Mouse (Mus musculus): Measurements from ENCODE around the gene Sarnp.
"Not testable (repeated sequence)": the region's sequence is repeated elsewhere in the genome, so short reads cannot be mapped to it uniquely, and the experiment has no call there.

The Sarnp gene

DNA sequence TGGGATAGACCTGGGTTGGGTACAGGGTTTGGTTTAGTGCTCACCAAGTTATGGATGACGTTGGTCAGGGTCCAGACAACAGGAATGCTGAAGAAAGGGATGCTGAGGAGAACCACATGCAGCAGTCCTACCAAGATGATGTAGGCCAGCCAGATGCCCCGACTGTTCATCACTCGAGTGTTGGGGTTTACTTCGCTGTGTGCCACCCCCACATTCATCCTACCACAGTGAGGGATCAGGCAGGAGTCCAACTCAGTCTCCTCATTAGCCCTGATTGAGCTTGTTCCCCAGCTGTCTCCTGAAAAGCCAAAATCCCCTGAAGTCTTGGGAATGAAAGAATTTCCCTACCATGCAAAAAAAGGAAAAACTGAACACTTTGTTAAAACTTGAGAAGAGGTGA is 3.1 kb downstream of the Sarnp start:
- in situ Hi-C loops (cut with MboI, MseI), result no loop called here

DNA sequence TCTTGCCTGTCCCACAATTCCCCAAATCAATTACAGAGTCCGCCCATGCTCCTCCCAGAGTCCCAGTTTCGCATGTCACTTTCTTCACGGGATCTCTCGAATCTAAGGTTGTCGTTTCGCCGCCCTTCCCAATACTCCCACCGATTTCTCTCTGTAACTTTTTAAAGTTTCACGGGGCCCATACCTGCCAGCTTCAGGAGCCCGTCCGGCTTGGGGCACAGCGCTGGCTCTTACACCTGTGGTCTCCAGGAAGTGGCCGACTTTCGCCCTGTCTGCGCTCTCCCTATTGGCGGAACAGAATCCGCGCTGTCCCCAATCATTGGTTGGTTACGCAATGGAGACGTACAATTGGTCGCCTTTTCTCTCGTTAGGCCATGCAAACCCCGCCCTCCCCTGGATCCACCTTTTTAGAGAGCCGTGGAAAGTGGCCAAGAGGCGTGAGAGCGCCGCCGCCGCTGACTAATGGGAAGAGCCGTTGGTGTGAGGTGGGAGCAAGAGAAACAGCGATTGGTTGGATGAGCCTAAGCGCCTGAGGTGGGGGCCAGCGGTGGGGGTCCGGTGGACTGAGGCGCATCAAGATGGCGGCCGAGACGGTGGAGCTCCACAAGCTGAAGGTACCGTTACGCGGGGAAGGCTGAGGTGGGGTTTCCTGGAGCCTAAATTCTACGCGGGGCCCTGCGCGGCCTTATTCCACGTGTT is 4.4 kb downstream of the Sarnp start, which contains the start of gene Ormdl2:
Gene Ormdl2 (minus strand): TSS at position 288 of the 699 bp plus-strand sequence.
- in situ Hi-C loops (cut with MboI, MseI), result no loop called here

DNA sequence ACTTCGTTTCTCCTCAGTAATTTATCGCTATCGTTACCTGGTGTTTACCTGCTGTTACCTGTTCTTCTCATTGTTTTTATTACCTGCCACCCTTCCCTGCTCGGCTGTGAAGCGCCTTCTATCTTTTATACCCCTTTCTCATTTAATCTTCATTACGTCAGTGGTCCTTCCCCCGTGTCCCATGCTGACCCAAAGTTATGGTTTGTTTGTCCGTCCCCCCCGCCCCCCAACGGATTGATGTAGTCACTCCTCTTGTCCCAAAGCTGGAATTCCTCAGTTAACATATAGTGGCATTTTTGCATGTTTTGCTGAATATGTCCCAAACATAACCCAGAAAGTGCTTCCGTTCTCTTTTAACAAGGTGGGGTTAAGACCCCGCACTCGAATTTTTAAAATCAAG is 5.0 kb downstream of the Sarnp start:
- in situ Hi-C loops (cut with MboI, MseI), result no loop called here

DNA sequence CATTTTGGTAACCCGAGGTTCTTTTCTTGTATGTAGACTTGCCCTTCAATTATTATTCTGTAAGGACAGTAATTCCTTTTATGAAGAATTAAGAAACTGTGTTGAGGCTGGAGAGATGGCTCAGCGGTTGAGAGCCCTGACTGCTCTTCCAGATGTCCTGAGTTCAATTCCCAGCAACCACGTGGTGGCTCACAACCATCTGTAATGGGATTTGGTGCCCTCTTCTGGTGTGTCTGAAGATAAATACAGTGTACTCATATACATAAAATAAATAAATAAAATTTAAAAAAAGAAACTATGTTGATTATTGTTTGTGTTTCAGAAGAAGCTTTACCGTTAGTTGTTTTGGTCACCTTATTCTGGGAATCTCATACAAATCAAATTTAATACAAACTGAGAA is 6.0 kb downstream of the Sarnp start:
- in situ Hi-C loops (cut with MboI, MseI), result not testable (repeated sequence)

DNA sequence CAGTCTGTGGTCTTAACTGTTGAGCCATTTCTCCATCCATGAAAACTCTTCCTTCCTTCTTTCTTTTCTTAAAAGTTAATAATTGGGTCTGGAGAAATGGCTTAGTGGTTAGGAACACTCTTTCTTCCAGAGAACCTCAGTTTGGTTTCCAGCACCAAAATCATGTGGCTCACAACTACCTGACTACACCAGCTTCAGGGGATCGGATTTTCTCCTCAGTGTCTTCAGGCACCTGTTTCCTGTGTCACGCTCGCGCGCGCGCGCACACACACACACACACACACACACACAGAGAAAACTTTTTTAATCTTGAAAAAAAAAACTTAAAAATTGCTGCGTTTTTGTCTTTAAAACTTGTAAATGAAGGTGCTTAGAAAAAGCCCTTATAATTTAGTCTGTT is 6.7 kb downstream of the Sarnp start:
- in situ Hi-C loops (cut with MboI, MseI), result no loop called here

DNA sequence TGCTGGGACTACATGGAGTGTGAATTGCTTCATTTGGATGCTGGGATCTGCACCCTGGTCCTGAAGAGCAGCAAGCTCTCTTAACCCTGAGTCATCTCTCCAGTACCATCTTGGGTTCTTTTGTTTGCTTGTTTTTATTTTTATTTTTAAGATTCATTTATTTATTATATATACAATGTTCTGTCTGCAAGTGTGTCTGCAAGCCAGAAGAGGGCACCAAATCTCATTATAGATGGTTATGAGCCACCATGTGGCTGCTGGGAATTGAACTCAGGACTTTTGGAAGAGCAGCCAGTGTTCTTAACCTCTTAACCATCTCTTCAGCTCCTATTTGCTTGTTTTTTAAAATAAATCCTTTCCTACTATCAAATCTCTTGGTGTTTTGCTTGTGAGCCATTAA is 20.3 kb downstream of the Sarnp start:
- in situ Hi-C loops (cut with MboI, MseI), result no loop called here

DNA sequence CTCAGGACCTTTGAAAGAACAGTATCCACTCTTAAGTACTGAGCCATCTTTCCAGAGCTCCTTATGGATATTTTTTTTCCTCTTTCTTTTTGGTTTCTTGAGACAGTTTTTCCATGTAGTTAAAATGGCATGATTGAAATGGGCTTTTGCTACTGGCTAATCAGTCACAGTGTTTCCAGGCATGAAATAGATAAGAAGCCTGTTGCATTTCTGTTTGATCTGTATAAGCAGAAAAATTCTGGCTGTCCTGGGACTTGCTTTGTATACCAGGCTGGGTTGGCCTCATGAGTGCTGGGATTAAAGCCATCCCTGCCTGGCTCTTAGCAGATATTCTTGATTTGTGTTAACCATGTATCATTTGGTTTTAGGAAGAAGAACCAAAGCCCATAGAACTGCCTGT is 22.3 kb downstream of the Sarnp start:
- in situ Hi-C loops (cut with MboI, MseI), result no loop called here

DNA sequence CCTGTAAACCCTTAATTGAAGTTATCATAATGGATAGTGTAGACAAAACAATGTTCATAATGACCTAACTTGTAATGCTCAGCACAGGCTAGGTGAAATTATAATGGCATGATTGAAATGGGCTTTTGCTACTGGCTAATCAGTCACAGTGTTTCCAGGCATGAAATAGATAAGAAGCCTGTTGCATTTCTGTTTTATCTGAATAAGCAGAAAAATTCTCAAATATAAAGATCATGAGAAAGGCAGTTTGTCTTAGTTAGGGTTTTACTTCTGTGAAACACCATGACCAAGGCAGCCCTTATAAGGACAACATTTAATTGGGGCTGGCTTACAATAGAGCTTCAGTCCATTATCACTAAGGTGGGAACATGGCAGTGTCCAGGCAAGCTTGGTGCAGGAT is 23.5 kb downstream of the Sarnp start:
- in situ Hi-C loops (cut with MboI, MseI), result loop anchor here (10.0 kb wide), 1 partner anchor 54 kb away; the partner anchor contains the start of gene Gdf11

DNA sequence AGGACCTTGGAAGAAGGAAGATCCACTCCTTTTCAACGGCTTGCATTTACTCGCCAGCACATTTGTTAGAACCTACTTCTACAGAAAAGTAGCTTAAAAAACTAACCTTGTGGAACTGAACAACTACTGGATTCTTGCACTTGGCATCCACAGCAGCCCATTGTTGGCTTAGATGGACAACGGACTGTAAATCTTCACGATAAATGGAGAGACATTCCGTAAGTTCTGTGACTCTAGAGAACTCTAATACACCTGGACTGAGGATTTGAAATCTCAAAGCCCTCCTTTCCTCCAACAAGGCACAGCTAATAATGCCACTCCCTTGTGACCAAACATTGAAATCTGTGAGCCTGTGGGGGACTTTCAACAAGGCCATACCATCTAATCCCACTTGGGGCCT is 26.1 kb downstream of the Sarnp start:
- in situ Hi-C loops (cut with MboI, MseI), result loop anchor here (10.0 kb wide), 1 partner anchor 52 kb away; the partner anchor contains the start of gene Gdf11

DNA sequence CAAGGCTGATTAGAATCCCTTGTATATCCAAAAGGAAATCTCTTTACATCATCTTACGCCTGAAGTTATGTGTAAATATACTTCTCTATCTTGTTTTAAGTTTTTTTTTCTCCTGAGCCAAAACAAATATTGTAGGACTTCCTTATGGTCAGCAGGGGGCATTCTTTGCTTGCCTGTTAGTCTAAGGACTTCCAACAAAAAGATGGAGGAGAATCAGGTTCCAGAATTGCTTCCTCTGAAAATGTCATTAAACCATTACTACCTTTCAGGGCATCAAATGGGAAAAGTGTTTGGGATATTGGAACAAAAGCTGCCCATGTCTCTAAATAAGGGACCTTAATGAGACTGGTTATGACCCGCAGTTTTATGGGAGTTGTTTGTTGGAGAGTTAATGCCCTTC is 28.4 kb downstream of the Sarnp start:
- in situ Hi-C loops (cut with MboI, MseI), result loop anchor here (10.0 kb wide), 1 partner anchor 49 kb away; the partner anchor contains the start of gene Gdf11

DNA sequence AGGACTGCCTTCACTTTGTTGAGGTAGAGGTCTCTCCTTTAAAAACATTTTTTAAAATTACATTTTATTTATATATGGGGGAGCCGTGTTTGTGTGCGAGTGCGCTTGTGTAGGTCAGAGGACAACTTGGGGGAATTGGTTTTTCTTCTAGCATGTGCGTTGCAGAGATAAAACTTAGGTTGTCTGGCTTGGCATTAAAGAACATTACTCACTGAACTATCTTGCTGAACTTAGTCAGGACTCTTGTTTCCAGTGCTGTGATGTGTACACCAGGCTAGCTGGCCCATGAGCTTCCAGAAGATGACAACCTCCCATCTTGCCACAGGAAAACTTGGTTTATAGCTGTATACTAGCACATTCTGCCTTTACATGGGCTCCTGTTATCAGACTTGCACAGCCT is 29.5 kb downstream of the Sarnp start:
- in situ Hi-C loops (cut with MboI, MseI), result loop anchor here (10.0 kb wide), 1 partner anchor 48 kb away; the partner anchor contains the start of gene Gdf11

DNA sequence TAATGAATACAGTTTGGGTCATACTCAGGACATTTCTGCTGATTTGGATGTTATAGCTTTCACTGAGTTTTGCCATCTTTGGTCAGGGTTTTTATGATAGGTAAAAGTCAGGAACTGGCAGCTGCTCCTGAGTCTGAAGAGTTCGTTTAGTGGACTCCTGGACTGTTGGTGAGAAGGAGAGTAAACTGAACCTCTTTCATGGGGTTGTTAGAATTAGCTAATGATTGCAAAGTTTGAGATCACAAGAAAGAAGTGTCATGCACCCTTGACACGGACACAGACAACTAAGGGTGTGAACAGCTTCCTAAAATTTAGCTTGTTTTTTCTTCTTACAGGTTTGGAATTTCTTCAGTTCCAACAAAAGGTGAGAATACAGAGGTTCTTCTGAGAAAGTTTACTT is 31.3 kb downstream of the Sarnp start:
- in situ Hi-C loops (cut with MboI, MseI), result loop anchor here (10.0 kb wide), 1 partner anchor 46 kb away; the partner anchor contains the start of gene Gdf11

DNA sequence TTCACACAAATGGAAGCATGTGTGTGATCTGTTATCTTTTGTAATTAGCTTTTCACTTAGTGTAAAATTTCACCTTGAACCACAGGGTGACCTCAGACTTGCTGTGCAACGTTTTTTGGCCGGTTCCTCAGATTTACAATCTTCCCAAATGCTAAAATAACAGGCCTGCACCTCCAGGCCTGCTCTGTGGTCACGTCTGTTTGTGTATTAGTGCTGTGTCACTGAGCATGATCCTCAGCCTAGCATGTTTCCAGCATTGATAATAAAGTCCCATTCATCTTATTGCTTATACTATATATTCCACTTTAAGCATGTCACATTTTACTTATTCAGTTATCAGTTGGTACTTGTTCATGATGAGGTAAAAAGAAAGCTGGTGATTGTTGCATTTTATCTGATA is 33.2 kb downstream of the Sarnp start:
- in situ Hi-C loops (cut with MboI, MseI), result no loop called here

DNA sequence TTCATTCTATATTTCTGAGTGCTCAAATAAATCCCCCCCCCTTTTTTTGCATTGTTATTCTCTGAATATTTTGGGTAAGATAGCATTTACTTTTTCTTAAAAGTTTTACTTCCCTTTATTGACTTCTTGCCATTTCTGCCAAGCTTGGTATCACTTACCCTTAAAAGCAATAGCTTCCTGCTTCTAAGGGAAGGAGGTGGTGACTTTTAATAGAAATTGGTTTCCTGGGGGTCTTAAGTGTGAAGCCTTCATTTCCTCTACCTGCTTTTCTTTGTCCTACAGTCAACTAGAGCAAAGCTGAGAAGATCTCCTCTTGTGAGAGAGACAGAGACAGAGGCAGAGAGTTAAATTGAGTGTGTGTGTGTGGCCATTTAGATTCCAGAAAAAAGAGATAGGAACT is 44.0 kb downstream of the Sarnp start:
- in situ Hi-C loops (cut with MboI, MseI), result no loop called here

DNA sequence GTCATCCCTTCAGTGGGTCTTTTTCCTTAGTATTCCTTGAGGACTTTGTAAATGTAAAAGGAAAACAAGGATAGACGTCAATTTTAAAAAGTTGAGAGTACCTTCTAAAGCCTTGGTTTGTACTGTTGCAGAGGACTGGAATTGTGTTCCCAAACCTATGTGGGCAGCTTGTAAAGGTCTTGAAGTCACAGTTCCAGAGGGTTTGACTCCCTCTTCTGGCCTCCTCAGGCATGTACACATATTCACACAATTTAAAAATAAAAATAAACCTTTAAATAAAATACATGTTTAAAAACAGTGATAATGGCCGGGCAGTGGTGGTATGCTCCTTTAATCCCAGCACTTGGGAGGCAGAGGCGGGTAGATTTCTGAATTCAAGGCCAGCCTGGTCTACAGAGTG is 48.9 kb downstream of the Sarnp start:
- in situ Hi-C loops (cut with MboI, MseI), result no loop called here

DNA sequence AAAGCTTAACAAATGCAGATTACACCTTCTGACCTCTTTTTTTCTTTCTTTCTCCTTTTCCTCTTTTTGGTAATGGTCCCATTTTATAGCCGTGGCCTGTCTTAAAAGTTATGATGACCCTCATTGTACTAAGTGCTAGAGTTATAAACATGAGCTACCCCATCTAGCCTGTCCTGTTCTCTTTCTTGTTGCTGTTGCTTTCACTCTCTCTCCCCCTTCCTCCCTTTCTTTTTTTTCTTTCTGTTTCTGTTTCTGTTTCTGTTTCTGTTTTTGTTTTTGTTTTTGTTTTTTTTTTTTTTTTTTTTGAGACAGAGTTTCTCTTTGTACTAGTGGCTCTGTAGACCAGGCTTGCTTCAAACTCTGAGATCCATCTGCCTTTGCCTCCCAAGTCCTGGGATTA is 49.4 kb downstream of the Sarnp start:
- in situ Hi-C loops (cut with MboI, MseI), result no loop called here

DNA sequence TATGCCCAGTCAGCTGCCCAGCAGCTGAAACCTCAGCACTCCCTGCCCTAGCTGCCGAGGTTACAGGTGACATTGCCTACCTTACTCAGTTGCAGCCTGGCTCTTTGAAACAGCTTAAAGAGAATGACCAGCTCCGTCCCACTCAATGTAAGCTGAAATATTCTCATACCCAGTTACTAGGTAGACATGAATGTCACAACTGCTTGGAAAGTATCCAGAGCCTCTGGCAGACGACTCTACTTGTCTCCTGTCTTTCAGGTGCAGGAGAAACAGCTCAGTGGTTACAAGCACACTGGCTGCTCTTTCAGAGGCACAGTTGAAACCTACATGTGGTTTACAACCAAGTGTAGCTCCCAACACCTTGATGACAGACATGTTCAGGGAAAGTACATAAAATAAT is 53.2 kb downstream of the Sarnp start:
- in situ Hi-C loops (cut with MboI, MseI), result no loop called here

DNA sequence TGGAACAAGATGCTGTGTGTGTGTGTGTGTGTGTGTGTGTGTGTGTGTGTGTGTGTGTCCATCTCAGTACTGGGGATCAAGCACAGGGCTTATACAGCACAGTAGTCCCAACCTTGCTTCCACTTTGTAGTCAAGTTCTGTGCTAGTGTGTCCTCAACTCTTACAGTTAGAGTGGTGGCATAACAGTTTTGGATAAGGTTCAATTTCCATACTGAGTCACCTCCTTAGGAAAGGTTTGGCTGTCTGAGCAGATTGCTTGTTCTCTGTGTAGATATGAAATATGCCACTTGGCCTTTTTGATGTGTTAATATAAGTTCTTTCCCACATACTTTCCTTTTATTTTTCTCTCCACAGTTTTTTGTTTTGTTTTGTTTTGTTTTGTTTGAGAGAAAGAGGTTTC is 61.2 kb downstream of the Sarnp start:
- in situ Hi-C loops (cut with MboI, MseI), result no loop called here

DNA sequence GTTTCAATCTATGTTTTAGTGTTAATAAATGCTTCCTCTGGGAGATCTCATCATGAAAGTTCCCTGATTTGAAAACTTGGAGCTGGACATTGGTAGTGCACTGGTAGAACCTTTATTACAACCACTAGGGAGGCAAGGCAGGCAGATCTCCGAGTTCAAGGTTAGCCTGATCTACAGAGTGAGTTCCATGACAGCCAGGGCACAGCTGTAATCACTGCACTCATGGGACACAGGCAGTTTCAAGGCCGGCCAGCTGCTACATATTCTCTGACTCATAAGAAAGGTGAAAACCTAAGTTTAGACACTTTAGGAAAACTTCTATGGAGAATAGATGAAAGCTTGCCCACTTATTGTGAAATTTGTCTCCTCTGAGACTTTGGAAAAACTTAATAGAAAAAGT is 61.7 kb downstream of the Sarnp start:
- in situ Hi-C loops (cut with MboI, MseI), result no loop called here

DNA sequence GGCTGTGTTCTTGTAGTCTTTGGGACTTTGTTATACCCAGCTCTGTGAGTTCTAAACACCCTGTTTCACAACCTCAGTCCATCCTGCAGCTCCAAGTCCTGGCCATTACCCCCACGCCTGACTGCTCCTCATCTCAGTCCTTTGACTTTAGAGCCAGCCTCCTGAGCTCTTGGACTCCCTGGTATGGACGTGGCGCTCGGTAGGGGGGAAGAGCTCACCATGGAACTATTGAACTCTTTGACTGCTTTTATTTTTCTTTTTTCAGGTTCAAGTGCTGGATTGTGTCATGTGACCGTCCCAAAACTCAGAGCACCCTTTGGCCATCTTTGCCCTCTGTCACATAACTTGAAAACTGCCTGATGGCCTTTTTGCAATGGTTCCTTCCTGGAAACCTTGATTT is 64.9 kb downstream of the Sarnp start:
- in situ Hi-C loops (cut with MboI, MseI), result no loop called here

DNA sequence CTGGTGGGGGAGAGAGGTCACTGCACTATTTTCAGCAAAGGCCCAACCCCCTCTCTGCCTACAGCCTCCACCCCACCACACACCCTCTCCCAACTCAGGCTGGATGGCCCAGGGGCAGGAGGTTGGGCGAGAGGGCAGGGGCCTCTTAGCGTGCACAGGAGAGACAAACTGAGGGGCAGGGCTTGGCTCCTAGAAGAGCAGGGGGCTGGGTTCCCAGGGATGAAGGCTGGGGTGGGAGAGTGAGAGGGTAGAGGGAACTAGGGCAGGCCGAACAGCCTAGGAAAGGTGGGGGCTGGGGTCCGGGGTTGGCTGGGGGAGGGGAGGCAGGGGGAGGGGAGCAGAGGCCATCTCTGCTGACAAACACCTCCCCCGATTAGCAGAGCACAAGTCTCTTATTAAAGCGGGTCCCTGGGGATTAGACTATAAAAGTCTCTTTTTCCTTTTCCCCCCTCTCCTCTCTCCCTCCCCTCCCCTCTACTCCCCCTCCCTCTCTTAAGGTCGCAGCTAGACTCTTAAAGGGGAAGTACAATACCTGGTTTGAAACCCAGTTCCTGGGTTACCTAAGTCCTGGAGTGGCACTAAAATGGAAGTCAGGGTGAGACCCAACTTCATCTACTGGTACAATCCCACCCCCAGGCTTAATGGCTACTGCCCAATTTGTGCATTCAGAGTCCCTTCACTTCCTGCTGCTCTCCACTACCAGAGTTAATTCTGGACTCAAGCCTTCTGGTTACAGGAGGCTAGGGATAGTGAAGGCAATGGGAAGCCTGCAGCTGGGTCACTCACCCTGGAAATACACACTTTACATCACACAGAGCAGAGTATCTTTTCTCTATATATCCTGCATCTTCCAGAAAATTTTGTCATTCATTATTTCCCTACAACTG is 72.1 kb downstream of the Sarnp start:
- in situ Hi-C loops (cut with MboI, MseI), result no loop called here

DNA sequence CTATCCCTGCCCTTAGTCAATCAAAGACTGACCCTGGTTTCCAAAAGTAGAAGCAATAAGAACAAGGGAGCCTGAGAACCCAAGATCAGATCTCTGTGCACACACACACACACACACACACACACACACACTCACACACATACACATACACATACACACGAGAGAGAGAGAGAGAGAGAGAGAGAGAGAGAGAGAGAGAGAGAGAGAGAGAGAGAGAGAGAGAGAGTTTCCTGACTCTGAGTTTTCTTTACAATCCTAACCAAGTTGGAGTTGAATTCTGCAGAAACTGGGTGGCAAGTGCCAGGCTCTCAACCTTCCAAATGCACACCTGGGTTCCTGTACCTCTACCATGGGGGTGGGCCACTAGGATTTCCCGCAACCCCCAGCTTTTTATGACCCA is 72.7 kb downstream of the Sarnp start:
- in situ Hi-C loops (cut with MboI, MseI), result loop anchor here (10.0 kb wide), 1 partner anchor 45 kb away; no protein-coding TSS in a partner anchor
